Mouse (Mus musculus) spleen, postnatal 10 days (tissue): ENCODE results near the gene Wnk1.
A peak's percentile ranks its signal among the peaks of the same experiment; 100 is the strongest.

Source experiments
- DNase-seq, 2 experiments: peaks; one replicate each; pipeline ENCODE4 v3.0.0; 2021 to 2022; ENCODE audit warnings: low spot score in 2 of 2

The Wnk1 gene

DNA sequence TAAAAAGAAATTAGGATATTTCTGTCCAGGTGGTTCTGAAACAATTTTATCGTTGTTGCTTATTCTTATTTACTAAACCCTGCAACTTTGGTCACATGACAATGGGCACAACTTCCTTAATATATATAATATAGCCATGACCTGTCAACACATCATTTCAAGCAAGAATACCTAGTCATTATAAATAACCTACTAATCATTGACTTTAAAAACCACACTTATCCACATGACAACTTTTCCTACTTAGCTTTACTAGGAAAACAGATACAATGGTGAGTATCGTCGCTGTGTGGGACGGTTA lies 2.0 kb upstream of the Wnk1 start:
- no peak for DNase-seq

DNA sequence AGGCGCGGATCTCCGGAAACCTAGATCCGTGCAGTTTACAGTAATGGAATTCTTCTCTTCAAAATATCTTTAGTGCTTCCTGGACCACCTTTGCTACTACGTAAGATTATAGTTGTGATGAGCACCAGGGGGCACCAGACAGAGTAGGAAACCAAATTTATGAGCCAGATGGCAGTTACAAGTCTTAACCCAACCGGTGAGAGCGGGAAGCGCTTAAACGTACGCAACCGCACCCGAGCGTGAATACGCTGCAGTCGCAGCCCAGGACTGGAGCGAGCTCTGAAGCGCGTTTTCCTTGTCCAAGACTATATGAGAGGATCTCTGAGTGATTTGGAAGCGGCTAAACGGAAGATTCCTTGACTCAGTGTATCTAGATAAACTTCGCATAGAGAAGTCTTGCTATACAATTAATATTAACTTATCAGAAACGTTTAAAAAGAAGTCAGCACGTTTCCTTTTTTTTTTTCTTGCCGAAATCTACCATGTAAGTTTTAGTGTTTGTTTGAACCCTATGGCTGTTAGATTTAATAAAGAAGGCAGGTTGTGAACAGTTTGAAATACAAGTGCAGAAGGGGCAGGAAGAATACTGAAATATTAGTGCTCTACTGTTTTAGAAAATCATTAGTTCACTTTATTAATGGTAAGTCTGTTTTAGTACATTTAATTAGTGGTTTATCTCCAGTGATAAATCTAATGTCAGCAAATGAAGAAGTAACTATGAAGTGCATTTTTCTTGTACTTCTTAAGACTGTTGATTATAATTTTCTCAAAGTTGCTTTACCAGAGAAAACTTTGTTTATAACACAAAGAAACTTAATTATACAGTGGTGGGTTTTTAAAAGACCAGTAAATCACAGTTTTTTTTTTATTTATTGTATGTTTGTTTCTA lies 1.4 kb upstream of the Wnk1 start:
- DNase-seq: peak; percentile 78 to 92

DNA sequence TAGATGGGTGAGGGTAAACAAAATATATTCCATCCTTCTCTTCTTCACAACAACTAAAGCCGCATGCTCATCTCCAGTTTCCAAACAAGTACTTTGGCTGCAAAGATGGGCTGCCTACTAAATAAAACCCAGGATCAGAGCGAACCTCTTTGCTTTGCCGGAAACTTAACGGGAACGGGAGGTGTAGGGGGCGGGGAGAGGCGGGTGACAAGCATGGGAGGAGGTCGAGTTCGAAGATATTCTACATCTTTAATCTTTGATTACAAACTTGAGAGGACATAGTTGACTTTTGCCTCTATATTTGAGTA lies 738 bp upstream of the Wnk1 start:
- DNase-seq: peak; percentile 64 to 72

DNA sequence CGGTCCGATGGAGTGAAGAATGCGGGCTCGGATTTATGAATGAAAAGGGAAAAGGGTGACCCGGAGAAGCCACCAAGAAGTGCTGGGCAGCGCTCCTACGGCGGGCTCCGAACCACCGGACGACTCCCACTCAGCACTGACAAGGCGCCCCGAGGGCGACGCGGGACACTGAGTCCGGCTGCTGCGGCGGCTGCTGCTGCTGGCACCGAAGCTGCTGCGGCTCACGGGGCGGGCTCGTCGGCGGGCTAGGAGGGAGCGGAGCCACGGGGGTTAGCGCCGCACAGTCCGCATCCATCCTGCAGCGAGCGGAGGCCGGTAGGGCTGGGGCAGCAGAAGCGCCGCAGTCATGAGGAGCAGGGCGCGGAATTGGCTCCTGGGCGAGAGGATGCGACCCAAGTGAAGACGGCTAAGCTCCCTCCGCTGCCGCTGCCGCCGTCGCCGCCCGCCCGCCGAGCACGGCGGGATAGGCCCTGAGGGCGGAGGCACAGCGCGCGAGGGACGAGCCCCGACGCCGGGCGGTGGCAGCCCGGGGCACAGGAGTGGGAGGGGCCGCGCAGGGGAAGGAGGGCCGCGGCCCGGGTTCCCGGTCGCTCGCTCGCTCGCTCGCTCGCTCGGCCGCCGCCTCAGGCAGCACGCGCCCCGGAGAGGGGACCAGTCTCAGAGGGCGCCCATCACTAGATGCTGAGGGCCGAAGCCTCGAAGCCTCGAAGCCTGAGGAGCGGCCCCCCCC lies 671 bp downstream of the Wnk1 start:
- DNase-seq: peak; percentile 71 to 88

DNA sequence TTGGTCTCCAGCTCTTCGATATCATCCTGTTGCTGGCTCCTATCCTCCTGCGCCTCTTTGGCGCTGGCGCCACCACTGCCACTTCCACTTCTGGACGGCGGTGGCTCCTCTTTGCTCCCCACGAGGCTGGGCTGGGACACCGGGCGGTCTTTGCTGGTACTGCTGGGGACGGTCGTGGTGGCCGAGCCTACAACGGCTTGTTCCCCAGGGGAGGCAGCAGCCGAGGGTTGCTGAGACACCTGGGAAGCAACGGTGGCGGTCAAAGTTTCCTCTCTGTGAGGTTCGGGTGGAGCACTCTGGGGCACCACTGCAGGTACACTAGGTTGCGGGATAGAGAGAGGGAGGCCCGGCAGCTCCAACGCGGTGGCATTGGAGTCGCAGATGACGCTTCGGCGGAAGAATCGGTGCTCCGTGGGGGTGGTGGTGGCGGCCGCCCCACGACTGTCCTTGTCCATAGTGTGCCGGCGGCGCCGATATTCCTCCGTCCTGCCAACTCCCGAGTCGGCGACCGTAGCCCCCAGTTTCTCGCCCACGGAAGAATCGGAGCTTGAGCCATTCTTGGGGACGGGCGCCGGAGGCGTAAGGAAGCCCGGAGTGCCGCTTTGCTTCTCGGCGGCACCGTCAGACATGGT lies 1.4 kb downstream of the Wnk1 start:
- DNase-seq: peak; percentile 80 to 88

DNA sequence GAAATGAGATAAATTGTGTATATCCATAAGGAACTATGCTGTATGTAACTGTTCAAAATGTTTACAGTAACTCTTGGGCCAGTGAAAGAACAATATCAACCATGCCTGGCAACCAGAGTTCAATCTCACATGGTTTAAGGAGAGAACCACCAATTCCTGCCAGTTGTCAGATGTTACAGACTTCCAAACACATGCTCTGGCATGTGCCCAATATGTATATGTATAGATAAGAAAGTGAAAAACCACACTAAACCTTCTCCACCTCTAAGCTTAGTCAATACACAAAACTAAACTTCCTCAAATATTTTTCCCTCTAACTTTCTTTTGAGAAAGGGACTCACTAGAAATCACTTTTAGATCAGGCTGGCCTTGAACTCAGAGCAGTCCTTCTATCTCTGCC lies 13.9 kb downstream of the Wnk1 start:
- no peak for DNase-seq

DNA sequence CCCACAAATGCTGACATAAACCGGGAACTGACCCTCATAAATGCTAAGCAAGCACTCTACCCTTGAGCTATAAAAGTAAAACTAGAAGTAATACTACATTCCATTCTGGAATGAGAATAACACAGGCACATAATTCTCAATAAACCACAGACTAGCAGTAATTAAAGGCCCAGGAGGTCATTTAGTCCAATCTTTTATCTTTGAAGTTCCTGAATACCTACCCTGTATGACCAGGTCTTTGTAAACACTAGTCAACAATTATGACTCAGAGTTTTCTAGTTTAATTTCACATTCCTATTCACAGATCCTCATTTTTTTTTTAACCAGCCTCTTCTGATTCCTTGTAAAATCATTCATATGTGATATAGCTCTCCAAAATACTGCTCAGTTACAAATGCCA lies 14.7 kb downstream of the Wnk1 start:
- no peak for DNase-seq

DNA sequence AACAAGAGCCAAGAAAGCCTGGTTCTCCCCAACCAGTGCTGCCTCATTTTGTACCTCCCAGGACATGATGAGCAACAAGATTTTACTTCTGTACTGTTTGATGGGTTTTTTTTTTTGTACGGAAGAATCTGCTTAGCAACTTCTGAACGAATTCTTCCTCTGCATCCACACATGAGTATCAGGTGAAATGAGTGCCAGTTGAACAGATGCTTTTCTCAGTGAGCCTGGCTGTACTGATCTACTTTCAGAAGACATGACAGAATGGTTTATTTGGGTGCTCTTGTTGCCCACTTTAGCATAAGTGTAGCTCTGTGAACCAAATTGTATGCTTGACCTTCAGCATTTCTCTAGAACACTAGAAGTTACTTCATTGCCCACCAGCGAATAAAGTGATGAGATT lies 16.4 kb downstream of the Wnk1 start:
- no peak for DNase-seq

DNA sequence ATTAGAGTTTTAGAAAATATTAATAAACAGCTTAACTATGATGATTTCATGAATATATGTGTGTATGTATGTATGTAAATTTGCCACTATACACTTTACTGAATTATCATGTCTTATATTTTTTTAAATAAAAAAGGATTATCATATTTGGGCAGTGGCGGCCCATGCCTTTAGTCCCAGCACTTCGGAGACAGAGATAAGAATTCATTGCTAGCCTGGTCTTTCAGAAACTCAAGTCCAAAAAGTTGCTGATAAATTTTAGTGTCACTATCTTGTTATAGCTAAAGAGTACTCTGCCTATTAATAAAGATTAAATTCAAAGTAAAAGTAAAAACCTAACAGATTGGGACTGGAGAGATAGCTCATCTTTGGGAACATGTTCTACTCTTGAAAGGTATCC lies 18.8 kb downstream of the Wnk1 start:
- no peak for DNase-seq

DNA sequence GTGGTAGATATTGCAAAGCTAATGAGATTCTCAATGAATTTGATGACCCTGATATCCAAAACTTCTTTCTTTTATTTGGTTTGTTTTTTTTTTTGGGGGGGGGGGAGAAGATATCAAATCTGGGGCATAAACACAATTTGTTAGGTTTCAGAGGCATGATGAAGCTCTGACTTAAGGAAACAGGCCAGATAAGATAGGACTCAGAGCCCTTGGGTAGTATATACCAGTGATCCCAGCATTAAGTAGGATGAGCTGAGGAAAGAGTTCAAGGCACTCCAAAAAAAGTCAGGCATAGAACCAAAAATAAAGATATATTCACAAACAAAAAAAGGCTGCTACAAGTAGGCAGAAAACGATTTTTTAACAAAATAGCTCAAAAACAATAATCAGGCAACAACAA lies 25.3 kb downstream of the Wnk1 start:
- no peak for DNase-seq

DNA sequence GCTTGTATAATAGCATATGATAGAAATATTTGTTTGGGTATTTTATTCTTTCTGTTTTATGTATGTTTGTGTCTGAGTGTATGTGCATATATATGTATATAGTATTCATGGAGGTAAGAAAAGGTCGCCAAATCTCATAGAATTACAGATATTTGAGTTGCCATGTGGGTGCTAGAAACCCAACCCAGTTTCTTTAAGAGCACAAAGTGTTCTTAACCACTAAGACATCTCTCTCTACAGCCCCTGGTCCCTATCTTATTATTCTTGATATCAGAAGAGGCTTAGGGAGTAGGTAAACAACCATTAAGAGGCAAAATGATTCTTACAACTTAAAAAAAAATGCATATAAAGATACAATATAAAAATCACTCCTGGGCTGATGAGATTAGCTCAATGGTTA lies 27.0 kb downstream of the Wnk1 start:
- DNase-seq: no peak

DNA sequence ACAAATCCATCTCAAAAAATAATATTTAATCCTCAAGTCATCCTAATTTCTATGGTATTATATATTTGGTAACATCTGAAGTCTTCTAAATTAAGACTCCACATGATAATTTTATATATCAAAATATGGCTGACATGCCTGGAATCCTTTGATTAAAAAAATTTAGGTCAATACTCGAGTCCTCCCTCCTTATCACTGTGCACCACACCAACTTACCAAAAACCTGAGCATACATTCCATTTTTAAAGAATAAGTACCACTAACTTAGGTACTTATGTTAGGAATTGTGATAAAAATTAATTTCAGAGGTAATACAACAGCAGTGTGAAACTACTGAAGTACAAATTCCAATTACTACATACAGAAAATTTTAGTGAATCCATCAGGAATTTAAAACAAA lies 27.5 kb downstream of the Wnk1 start:
- DNase-seq: peak in 1 of 2 experiments; percentile 27

DNA sequence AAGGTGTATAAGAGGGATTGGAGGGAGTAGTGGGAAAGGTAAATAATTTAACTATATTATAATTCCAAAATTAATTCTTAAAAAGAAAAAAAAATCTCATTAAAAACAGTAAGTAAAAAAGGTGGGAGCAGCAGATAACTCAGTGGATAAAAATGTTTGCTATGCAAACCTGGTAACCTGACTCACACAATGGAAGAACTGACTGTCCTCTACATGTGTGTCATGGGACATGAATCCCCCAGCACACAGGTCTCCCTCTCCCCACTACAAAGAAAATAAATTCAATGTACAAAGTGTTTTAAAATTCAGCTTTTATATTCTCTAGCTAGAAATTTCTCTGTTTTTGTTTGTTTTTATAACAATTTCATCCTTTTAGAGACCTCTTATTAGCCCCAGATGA lies 27.9 kb downstream of the Wnk1 start:
- no peak for DNase-seq

DNA sequence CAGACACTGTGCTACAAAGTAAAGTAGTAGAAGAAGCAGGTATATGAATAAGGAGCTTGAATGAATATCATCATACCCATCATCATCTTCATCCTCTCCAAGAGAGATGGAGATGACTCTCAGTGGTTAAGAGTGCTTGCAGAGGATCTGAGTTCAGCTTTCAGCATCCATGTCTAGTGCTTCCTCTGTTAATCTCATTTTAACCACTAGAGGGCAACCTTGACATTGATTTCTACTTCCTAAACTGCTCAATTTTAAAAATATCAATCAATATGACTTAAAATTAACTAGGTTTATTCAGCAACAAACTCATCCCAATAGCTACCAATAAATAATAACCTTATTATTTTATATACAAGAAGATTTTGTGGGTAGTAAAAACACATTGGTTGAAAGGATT lies 36.8 kb downstream of the Wnk1 start:
- DNase-seq: no peak

DNA sequence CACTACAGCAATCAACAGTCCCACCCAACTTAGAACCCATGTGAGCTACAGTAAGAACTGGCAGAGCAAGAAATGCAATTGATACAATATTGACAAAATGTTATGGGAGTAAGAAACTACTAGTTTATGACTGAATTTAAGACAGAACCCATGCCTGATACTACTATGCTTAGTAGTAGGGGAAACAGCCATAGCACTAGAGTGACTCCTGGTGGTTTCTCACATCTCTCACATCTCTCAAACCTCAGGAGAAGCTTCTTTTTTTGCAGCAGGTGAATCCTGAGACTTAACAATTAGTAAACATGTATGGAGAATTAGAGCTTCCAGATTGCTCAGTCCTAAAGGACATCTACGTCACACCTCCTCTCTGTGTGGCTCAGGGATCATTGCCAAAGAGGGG lies 42.0 kb downstream of the Wnk1 start:
- DNase-seq: no peak

DNA sequence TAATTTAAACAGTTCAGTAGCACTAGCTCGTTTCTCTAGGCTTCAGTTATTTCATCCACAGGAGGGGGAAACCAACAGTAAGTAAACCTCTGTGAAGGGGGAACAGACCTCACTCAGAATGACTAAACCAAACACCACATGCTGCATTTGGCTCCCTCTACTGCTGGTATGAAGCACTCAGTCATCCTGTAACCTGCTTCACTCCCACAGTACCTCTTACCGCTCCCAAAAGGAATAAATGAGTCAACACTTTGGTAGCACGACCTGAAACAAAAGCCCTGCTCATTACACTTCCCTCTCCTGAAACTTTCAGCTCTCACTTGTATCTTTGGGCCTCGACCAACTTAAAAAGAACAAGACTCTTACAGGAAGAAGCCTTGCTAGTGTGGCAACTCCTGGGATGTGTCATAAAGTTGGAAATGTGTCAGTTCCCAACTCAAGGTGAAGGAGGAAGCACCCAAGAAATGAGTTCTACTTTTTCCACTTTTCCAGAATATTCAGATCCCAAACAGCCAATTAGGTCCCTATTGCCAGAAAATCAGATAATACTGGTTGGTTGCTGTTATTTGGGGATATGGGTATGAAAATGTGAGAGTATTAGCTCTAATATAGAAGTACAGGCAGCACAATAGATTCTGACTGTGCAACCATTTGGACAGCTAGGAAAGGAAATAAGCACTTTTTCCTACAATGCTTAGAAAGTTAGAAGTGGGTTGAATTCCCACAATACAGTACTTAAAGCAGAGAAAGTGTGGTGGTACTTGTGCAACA lies 114.1 kb downstream of the Wnk1 start:
- no peak for DNase-seq

DNA sequence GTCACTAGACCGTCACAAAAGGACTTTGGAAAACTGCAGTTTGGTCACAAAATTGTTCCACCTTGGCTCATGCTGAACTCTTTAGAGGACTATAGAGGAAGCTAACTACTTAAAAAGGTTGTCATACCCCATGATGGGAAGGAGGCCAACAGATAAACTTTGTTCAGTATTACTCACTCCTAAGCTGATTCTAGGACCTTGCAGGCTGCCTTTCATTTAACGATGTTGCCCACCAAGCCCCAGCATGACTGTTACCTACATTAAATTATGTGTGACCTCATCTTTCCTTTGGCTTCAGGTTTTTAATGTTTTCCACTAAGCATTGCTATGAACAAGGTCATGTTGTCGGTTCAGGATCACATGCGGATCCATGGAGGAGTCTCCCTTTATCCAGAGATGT lies 115.9 kb downstream of the Wnk1 start:
- no peak for DNase-seq

DNA sequence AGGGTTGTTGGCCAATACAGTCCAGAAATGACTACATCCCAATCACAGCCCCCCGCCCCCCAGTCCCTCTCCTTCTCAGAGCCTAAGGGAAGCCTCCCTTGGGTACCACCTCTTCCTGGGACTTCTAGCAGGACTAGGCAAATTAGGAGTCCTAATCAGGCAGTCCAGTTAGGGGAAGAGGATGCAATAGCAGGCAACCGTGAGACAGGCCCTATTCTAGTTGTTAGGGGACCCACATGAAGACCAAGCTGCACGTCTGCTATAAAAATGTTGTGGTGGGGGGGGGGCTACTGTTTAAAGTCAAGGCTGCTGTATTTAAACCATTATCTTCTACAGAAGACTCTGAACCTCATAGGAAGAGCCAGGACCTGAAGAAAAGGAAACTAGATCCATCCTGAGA lies 116.3 kb downstream of the Wnk1 start:
- DNase-seq: no peak

DNA sequence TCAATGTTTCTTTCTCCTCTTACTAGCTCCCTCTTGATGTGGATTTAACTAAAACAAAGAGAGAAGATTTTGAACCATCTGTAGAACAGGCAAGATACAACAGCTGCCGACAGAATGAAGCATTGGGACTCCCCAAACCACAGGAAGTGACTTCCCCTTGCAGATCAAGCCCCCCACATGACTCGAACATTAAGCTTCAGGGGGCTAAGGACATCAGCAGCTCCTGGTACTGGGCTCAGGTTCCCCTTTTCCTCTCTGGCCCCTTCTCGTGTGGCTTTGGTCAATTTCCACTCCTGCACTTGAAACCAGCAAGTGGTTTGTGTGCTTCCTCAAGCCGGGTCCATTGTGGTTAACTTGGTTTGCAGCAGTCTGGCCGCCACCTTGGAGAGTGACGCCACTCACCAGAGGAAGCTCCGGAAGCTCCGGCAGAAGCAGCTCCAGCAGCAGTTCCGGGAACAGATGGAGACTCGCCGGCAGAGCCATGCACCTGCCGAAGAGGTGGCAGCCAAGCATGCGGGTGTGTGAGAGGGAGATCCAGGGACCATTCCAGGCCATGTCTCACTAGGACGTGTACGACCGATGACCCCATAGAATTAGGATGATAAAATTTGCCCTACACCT lies 119.8 kb downstream of the Wnk1 start:
- peak in 1 of 2 experiments; percentile 45 for DNase-seq

DNA sequence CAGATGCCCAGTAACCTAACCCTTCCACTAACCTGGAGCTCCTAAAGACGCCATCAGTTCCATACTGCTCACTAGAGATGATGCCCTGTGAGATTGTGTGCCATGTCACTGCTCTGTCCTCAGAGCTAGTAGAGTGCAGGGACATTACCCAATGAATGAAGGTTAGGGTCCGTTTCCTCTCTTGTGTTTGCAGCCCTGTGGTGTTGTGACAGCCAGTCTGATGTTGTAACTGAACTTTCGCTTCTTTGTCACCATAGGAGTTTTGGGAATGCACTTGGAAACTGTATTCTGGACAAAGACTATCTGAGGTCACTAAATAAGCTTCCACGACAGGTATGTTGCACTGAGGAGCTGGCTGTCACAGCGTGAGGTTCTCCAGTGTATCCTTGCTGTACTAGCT lies 122.8 kb downstream of the Wnk1 start:
- DNase-seq: no peak

DNA sequence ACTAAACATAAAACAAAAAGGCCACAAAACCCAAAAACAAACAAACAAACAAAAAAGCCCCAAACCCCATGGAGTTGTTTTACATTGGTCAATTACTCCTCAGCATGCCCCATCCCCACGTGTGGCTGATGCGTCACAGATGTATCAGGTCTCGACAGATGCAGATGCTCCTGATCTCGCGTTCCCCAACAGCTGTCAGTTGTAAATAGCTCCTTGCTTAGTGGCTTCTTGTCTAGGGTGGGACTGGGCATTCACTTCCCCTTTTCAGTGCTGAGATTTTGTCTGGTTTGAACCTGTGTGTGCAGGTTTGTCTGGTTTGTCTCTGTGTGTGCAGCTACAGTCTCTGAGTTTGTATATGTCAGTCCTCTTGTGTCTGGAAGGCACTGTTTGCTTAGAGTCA lies 126.4 kb downstream of the Wnk1 start:
- no peak for DNase-seq

DNA sequence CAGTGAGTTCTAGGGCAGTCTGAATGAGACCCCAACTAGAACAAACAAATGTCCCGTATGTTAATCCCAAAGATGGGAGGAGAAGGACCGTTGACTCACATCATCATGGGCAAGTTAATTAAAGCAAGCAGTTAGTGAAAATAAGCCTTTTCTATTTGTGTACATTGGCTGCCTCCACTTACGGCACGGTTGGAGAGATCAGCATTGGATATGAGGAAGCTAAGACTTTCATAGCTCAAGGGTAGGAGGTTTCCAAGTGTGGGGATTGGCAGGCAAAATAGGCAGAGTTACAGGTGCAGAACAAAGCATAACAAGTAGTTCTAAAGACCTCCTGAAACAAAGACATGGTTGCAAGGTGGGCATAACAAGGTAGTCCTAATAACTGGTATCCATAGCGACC lies 133.0 kb downstream of the Wnk1 start:
- no peak for DNase-seq
